Mouse (Mus musculus): ENCODE results near the gene Angel2.
"Not testable (repeated sequence)": the region's sequence is repeated elsewhere in the genome, so short reads cannot be mapped to it uniquely, and the experiment has no call there.

The Angel2 gene

GRCm38 (mm10) chr1:190924812-190925211 is at the start of gene Angel2:
Angel2 (plus strand) TSS chr1:190925112.
- DNase-seq (ENCODE audit: low spot score in 2 of 2) = not testable (repeated sequence)

DNA sequence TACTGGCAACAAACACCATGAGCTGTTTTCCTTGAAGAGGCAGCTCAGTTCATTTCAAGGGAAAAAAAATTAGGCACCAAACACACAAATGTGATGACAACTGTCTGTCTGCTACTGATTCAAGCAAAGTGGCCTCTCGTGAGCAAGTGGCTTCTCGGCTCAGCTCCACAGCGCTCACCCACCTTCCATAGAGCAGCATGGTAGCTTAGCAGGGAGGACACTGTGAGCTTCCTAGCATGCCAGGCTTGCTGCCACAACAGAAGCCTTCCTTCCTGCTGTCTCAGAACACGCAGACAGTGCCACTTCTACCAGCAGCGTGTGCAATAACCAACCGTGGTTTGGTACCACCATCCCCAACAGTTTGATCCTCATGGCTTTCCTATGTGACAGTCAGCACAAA is 49.2 kb upstream of the Angel2 start:
- no peak for DNase-seq (ENCODE audit: low spot score in 2 of 2)

DNA sequence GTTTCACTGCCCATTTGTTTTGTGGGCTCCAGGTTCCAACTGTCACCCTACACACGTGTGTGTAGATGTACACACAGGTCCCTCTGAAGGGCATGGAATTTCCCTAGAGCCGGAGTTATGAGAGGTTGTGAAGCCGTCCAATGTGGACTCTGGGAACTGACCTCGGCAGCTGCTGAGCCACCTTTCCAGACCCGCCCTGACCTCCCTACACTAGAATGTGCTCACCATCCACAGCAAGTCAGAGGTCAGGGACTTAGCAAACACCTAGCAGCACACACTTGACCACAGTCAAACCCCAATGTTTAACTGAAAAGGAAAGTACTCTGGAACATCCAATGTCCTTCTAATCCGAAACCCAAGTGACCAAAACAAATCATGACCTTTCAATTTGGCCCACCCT is 44.3 kb upstream of the Angel2 start:
- no peak for DNase-seq (ENCODE audit: low spot score in 2 of 2)

- no peak for DNase-seq (ENCODE audit: low spot score in 2 of 2)
These were observed 43.5 kb upstream of the Angel2 start for GRCm38 (mm10) chr1:190881422-190881821.

DNA sequence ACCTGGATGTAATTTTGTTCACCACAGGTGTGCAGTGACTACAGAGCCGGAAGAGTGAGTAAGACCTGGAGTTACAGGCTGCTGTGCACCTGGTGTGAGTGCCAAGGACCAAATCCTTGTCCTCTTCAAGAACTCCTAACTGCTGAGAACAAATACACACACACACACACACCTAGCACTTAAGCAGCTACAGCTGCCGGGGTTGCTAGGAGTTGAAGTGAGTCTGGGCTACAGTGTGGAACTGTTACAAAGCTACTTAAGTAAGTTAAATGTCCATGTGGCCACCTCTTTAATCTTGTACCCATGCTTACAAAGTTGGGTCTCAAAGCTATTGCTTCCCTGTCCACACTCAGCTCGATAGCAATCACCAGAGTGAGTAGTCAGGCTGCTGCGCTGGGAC is 38.9 kb upstream of the Angel2 start:
- DNase-seq (ENCODE audit: low spot score in 2 of 2) = no peak

- no peak for DNase-seq (ENCODE audit: low spot score in 2 of 2)
These were observed 36.9 kb upstream of the Angel2 start for GRCm38 (mm10) chr1:190888031-190888430.

DNA sequence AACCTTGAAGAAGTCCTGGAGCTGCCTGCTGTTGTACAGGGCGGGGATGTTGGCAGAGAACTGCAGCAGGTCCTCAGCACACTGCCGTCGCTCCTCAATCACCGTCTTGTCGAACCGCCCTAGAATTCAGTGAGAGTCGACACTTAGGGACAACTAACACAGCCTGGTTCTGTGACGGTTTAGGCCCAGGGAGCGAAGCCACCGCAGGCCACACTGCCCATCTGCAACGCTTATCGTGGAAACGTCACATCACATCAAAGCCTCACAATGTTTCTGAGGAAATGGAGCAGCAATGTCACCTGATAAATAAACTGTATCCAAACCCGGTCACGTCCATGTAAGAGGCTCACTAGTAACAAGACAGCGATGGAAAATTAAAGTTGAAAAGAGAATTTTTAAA is 36.3 kb upstream of the Angel2 start:
- no peak for DNase-seq (ENCODE audit: low spot score in 2 of 2)

- no peak for DNase-seq (ENCODE audit: low spot score in 2 of 2)
These were observed 31.2 kb upstream of the Angel2 start for GRCm38 (mm10) chr1:190893559-190894167.

DNA sequence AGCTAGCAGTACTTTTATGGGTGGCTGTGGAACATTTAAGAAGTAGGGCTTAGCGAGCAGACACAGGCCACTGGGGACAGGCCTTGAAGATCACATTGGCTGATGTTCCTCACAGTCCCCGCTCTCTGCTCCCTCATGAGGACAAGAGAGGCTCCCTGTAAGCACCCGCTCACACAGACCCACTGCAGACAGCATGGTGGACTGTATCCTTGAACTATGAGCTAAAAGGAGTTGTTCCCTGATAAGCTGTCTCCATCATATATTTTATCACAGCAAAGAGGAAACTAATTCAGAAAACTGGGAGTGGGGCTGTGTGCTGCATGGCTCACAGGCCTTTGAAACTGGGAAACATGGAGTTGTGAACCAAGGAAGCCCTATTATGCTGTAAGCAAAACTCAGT is 26.7 kb upstream of the Angel2 start:
- no peak for DNase-seq (ENCODE audit: low spot score in 2 of 2)

GRCm38 (mm10) chr1:190898899-190899575 is 25.9 kb upstream of the Angel2 start:
- no peak for DNase-seq (ENCODE audit: low spot score in 2 of 2)

DNA sequence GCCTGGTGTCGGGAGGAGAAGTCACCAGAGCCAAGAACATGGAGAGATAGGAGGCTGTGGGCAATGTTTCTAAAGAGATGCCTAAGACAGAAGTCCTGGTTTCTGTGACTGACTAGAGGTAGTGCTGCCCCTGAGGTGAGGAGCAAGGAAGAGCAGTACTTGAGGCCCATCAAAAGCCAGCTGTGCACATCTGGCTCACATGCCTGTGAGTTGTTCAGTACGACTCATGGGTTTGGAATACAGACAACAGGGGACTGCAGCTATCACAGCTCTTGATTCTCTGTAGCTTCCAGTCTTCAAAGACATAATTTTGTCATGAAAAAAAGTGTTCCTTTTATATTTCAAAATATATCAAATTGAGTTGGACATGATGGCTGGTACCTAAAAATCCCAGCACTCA is 23.8 kb upstream of the Angel2 start:
- no peak for DNase-seq (ENCODE audit: low spot score in 2 of 2)

DNA sequence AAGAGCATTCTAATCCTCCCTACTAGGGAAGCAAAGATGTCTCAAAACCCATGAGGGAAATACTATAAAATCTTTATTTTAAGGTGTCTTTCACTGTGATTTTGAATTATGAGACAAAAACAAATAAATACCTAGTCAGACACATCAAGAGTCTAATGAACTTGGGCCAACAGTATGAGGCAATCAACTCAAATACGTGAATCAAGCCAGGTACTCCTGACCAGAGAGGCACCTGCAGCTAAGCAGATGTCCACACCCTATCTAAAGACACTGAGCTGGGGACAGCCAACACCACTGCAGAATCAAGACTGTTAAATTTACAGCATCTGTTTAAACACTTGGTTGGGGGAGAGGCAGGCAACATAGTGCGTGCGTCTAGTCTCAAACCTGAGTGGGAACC is 20.8 kb upstream of the Angel2 start:
- DNase-seq (ENCODE audit: low spot score in 2 of 2) = no peak

- no peak for DNase-seq (ENCODE audit: low spot score in 2 of 2)
These were observed 20.2 kb upstream of the Angel2 start for GRCm38 (mm10) chr1:190904714-190905113.

DNA sequence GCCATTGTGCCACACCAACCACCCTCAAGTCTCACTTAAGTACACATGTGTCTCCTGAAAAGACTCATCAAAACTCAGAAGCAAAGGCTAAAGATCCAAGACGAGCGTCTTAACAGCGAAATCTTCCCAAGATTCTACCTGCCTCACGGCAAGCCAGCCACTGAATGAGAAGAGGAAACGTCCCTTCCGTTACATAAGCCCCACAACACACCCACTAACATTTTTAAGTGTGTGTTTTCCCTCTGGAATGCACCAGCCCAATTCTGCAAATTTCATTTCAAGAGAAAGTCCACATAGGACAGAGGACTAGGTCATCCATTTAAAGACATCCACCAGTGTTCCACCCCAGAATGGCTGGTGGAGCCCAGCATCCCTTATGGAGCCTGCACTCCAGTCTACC is 14.1 kb upstream of the Angel2 start:
- DNase-seq (ENCODE audit: low spot score in 2 of 2) = peak in 1 of 2 experiments; percentile 25

- peak; percentile 76 to 77 for DNase-seq (ENCODE audit: low spot score in 2 of 2)
These were observed 13.3 kb upstream of the Angel2 start, which contains the start of gene Rps6kc1 for GRCm38 (mm10) chr1:190911415-190912123. Rps6kc1 (minus strand) TSS chr1:190911770.

GRCm38 (mm10) chr1:190912623-190913022 is 12.3 kb upstream of the Angel2 start:
- DNase-seq (ENCODE audit: low spot score in 2 of 2) = no peak

DNA sequence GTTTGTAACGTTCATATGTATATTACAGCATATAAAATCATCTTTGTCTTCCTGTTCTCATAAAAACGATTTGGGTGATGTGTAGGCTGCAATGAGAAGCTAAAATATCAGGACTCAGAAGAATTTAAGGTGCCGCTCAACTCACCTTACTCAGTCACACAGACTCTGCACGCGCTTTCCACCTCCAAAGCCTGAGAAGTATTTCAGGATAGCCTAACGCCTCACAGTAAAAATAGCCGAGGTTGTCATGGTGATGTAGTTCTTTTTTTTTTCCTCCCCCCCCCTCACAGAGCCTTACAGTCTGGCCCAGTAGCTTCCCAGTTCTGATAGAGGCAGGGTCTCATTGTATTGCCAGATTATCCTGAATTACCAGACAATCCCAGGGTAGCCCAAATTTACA is 6.0 kb upstream of the Angel2 start:
- peak; percentile 57 to 79 for DNase-seq (ENCODE audit: low spot score in 2 of 2)

DNA sequence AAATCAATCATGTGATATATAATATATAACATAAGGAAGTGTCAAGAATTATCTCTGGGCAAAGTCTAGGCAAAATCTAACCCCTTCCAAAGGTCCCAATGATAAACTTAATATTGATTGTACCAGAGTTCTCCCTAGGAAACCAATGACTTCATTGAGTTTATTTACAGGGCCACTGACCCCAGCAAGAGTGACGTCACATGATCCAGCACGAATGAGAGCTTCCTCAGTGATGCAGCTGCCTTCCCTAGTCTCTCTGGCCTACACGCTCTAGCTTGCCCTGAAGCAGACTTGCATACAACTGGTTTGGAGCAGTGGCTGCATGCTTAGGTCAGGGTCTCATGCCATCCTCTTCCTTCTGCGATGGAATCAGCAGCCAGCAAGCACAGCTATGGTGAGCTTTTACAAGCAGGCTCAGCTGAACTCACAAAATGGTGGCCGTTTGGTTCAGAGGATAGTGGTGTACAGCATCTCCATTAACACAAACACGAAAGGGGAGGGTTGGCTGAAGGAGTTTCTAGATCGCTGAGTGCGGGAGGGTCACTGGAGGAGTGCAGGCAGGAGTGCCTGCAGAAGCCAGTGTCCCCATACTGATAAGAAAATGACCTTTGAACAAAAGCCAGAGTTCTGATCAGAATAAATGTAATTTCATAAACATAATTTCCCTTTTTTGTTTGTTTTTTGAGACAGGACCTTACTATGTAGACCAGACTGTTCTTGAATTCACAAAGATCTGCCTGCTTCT is 5.0 kb upstream of the Angel2 start:
- DNase-seq (ENCODE audit: low spot score in 2 of 2) = no peak

- no peak for DNase-seq (ENCODE audit: low spot score in 2 of 2)
These were observed 2.4 kb downstream of the Angel2 start for GRCm38 (mm10) chr1:190927311-190927710.

GRCm38 (mm10) chr1:190927751-190928369 is 2.9 kb downstream of the Angel2 start:
- no peak for DNase-seq (ENCODE audit: low spot score in 2 of 2)

DNA sequence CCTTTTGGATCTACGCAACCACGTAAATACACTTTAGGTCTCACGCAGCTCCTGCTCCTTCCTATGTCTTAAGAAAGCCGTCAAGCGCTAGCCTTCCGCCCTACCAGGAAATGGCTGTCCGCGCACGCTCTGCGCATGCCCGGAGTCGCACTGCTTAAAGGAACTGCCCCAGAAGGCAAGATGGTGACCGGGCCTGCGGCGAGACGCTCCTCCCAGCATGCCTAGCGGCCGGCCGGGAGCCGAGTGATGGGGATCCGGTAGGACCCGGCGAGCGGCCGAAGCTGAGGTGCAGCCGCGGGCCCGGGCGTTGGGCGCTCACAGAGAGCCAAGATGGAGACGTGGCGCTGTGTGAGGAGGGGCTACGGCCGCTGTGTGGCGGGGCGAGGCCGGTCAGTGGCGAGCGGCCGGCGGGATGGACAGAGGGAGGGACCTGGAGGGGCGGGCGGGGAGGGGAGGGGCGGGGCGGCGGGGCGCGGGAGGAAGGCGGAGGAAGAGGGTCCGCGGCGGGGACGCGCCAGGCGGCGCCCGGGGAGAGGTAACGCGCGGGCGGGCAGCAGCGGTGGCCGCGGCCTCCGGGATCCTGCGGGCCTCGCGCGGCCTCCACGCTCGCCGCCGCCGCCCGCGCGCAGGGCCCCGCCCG is 3.6 kb downstream of the Angel2 start:
- peak; percentile 96 to 97 for DNase-seq (ENCODE audit: low spot score in 2 of 2)
